Mouse (Mus musculus) WW6 (cell line): ENCODE measurements around the gene Usp37.
"Not testable (repeated sequence)": the region's sequence is repeated elsewhere in the genome, so short reads cannot be mapped to it uniquely, and the experiment has no call there.

ENCODE experiments used
- DNase-seq: peaks from one replicate; pipeline ENCODE4 v3.0.0-alpha.2; 2013; ENCODE audit warnings: low read depth, low spot score

Usp37 gene

GRCm38 (mm10) chr1:74397919-74398451, 146.1 kb downstream of the Usp37 start:
- DNase-seq, result no peak

- DNase-seq, result peak; percentile 89
Observed at GRCm38 (mm10) chr1:74397268-74397918, 146.7 kb downstream of the Usp37 start.

GRCm38 (mm10) chr1:74396456-74397222, 147.4 kb downstream of the Usp37 start:
- DNase-seq, result not testable (repeated sequence)

- DNase-seq, result no peak
Observed at GRCm38 (mm10) chr1:74395290-74395689, 148.8 kb downstream of the Usp37 start.

GRCm38 (mm10) chr1:74394858-74395257, 149.2 kb downstream of the Usp37 start:
- no peak for DNase-seq

GRCm38 (mm10) chr1:74394311-74394710, 149.8 kb downstream of the Usp37 start:
- no peak for DNase-seq

- no peak for DNase-seq
Observed at GRCm38 (mm10) chr1:74393697-74394096, 150.4 kb downstream of the Usp37 start.

- DNase-seq, result no peak
Observed at GRCm38 (mm10) chr1:74393010-74393409, 151.1 kb downstream of the Usp37 start.

- no peak for DNase-seq
Observed at GRCm38 (mm10) chr1:74392446-74392994, 151.6 kb downstream of the Usp37 start.

GRCm38 (mm10) chr1:74391844-74392441, 152.1 kb downstream of the Usp37 start:
- DNase-seq, result no peak

GRCm38 (mm10) chr1:74390924-74391748, 152.9 kb downstream of the Usp37 start, which contains the start of gene Ctdsp1:
Gene Ctdsp1, plus strand, starts transcription at chr1:74391509.
- peak; percentile 70 for DNase-seq

GRCm38 (mm10) chr1:74390287-74390906, 153.7 kb downstream of the Usp37 start:
- no peak for DNase-seq

GRCm38 (mm10) chr1:74389831-74390286, 154.2 kb downstream of the Usp37 start:
- DNase-seq, result no peak

DNA sequence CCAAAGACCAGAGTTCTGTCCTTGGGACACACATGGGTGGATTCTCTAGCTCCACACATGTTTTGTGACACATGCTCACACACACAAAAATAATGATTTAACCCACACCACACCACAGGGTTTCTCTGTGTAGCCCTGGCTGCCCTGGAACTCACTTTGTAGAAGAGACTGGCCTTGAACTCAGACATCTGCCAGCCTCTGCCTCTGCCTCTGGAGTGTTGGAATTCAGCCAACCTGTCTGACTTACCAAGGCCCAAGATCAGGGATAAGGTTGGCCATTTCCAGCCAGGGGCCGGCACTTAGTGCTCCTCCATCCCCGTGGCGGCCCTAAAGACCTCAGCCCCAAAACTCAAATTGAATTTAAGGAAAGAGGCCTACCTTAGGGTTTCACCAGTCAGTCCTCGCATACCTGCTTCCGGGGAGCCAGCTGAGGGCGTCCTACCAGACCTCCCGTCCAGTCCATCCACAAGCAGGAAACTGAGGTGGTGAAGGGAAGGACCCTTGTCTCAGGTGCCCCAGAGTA, 155.6 kb downstream of the Usp37 start:
- DNase-seq, result no peak

GRCm38 (mm10) chr1:74387386-74387988, 156.6 kb downstream of the Usp37 start:
- DNase-seq, result no peak

DNA sequence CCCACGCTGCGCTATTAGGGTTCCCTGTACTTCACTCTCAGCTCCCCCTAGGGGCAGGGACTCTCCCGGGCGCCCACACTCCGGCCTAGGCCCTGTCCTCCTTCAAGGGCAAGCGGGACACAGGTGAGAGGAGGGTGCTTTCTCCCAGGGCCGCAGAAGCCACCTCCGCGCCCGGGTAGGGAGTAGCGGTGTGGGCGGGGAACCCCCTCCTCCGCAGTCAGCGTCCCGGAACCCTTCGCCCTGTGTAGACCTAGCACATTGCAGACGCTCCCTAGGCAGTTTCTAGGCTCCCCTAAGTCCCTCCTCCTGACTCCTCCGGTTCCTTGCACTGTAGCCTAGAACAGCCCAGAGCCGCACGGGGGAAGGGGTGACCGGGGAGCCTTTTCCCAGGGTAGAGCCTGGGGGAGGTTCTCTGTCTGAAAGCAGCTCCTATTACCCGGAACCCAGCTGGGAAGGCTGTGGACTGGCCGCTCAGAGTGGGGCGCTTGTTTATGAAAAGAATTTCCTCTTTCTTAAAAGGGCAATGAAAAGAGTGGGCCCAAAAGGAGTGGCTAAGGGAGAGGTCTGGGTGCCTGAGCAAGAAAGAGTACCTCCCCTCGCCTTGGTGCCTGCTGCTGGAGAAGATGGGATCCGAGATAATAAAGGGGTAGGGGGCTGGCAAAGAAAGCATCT, 157.2 kb downstream of the Usp37 start:
- DNase-seq, result peak; percentile 93

DNA sequence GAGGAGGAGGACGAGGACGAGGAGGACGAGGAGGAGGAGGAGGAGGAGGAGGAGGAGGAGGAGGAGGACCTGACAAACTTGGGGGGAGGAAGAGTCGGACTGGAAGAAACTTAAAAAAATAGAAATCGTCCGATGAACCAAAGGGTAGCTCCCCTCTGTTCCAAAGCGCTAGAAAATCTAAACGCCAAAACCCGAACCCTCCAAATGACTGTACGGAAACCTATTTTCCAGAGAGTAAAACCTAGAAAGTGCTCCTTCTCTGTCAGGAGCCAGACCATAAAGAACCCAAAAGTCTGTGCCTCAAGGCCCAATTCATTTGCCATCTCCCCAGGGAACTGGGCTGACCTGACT, 157.7 kb downstream of the Usp37 start:
- no peak for DNase-seq

- DNase-seq, result no peak
Observed at GRCm38 (mm10) chr1:74385531-74385930, 158.6 kb downstream of the Usp37 start.
